Comparison of ENCODE assay signal across 17 mouse cellular contexts in genomic region chr1:151295486-151295885, GRCm38 (mm10).
"Had no signal": no experiment of that assay in that cellular context is flagged by ENCODE, and none has a peak within 500 bp of the region (broad histone marks: within the 10 kb centered on the region; RNA-seq: fewer than 3 reads in every experiment).

No protein-coding gene starts in this region.

- H3K36me3 ChIP-seq: midbrain, embryonic 10.5 days; neural tube, embryonic 13.5 days; neural tube, embryonic 15.5 days had no signal

- H3K4me2 ChIP-seq: lung, embryonic 14.5 days; neural tube, embryonic 13.5 days; neural tube, embryonic 15.5 days had no signal

- DNase-seq: lung, adult 18-20 months; lung, embryonic 14.5 days; lung, postnatal 10 days; lung, postnatal 4 days; retina, postnatal 1 day; right cerebral cortex, adult 18-20 months; right cerebral cortex, postnatal 25 days; right cerebral cortex, postnatal 4 days; spleen, adult 18-20 months; thymus, adult 2 months; thymus, postnatal 25 days; thymus, postnatal 4 days had no signal

- H3K9me3 ChIP-seq: midbrain, embryonic 10.5 days; neural tube, embryonic 13.5 days; neural tube, embryonic 15.5 days had no signal

- H3K27me3 ChIP-seq: neural tube, embryonic 13.5 days; neural tube, embryonic 15.5 days had no signal

- H3K4me3 ChIP-seq: midbrain, embryonic 10.5 days; myocyte; neural tube, embryonic 13.5 days; neural tube, embryonic 15.5 days had no signal

- H3K4me1 ChIP-seq: midbrain, embryonic 10.5 days; neural tube, embryonic 15.5 days had no signal

- H3K27ac ChIP-seq: liver, embryonic 14.5 days; midbrain, embryonic 10.5 days; neural tube, embryonic 13.5 days; neural tube, embryonic 15.5 days had no signal

- H3K9ac ChIP-seq: liver, embryonic 14.5 days; lung, embryonic 14.5 days; neural tube, embryonic 13.5 days; neural tube, embryonic 15.5 days had no signal
